Mouse (Mus musculus): ENCODE measurements around the gene Inha. TPM values are rescaled to one million over a fixed set of nuclear protein-coding genes. Genes with fewer than 3 reads are reported as not detected.
A peak's percentile ranks its signal among the peaks of the same experiment; 100 is the strongest.

Inha gene
- total RNA-seq, 1 experiment from 2014 or later: 1.2 TPM

DNA sequence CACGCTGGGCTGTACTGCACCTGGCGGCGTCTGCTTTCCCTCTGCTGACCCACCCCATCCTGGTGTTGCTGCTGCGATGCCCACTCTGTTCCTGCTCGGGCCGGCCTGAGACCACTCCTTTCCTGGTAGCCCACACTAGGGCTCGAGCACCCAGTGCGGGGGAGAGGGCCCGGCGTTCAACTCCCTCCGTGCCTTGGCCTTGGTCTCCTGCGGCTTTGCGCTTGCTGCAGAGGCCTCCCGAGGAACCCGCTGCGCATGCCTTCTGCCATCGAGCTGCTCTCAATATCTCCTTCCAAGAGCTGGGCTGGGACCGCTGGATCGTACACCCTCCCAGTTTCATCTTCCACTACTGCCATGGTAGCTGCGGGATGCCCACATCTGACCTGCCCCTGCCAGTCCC lies 2.7 kb downstream of the Inha start:
- no peak for ATAC-seq (replicated peaks in 1 of 2; ENCODE audit: insufficient read depth in 1 of 2, low FRiP score in 2 of 2, low TSS enrichment in 1 of 2, low read depth in 1 of 2, poor library complexity in 2 of 2, severe bottlenecking in 2 of 2)

DNA sequence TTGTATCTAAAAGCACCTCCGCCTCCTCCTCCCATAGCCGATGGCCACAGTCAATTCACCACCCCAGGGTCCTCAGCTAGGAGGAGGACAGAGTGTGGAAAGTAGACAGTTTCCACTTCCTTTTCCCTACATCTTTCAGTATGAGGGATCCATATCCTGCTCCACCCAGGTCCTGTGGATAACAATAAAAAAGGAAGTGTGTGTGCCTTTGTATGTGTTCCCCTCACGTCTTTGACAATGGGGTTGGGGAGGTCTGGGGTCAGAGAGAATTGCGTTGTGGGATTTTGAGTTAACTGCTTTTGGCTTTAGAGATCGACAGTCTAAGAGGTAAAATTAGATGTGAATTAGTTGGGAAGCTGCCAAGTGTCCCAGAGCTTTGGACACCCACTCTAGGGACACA lies 3.3 kb downstream of the Inha start:
- ATAC-seq (replicated peaks in 1 of 2; ENCODE audit: insufficient read depth in 1 of 2, low FRiP score in 2 of 2, low TSS enrichment in 1 of 2, low read depth in 1 of 2, poor library complexity in 2 of 2, severe bottlenecking in 2 of 2): no peak

DNA sequence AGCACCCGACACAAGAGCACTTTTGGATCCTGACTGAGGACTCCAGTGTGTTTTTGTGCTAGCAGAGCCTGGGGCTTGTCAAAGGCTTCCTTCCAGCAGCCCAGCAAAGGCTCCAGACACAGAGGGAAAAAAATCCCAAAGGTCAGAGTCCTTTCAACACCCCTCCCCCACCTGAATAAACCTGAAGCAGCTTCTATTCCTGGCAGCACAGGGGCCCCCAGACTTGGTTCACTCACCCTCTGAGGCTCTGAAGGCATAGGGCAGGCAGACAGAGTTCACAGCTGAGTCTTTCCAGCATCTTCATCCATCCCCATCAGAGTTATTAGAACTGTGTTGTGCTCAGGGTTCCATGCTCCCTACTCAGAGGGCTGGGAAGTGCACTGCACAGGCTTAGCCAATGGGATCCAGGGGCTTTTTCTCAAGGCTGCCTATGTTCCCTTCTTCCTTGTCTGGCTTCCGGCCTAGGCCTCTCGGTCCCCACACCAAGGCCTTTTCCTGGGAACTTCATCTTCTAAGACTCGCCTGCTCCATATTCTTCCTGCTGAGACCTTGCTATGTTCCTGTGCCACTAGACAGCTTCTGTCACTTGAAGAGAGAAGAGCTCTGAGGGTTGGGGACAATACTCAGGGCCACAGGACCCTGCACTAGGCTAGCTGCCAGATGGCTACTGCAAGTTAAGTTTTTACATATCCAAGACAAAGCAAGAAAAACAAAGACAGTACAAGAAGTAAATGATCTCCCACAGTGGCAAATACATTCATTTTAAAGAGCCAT lies 4.7 kb downstream of the Inha start:
- no peak for ATAC-seq (replicated peaks in 1 of 2; ENCODE audit: insufficient read depth in 1 of 2, low FRiP score in 2 of 2, low TSS enrichment in 1 of 2, low read depth in 1 of 2, poor library complexity in 2 of 2, severe bottlenecking in 2 of 2)

DNA sequence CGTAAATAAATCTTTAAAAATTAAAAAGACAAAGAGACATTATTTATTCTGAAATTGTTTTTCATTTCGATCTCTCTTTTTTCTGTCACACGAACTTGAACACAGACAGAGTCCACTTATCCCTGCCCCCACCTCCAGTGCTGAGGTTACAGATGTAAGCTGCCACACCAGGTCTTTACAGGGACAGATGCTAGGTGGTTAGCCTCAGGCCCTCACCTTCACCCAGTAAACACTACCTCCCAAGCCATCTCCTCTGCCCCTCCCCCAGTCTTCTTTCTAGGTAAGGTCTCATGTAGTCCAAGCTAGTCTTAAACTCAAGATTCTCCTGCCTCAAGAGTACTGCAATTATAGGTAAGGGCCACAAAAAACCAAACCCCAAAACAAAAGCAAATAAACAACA lies 5.7 kb downstream of the Inha start:
- ATAC-seq (replicated peaks in 1 of 2; ENCODE audit: insufficient read depth in 1 of 2, low FRiP score in 2 of 2, low TSS enrichment in 1 of 2, low read depth in 1 of 2, poor library complexity in 2 of 2, severe bottlenecking in 2 of 2): no peak

DNA sequence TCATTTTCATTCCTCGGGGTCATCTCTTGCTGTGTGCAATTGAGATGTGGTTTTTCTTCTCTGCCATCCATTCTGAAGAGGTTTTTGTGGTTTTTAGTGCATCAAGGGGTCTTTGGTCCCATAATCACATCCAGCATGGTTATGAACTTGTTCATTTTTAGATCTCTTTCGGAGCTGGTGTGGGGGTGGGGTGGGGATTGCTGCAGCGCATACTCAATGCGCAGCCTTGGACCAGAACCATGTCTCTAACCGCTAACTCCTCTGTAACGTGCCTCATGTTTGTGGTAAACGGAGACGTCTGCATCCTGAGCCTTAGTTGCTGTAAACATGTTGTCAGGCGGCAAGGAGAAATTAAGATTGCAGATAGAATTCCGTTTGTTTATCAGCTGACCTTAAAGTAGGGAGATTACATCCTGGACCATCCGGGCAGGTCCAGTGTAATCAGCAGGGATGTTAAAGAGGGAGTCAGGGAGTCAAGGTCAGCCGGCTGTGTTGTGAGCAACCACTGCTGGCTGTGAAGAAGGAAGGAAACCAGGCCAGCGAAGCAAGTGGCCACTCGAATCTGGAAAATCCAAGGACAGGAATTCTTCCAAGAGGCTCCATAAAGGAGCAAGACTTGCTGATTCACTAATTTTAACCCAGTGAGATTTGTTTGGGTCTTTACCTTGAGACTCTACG lies 10.0 kb downstream of the Inha start:
- ATAC-seq (replicated peaks in 1 of 2; ENCODE audit: insufficient read depth in 1 of 2, low FRiP score in 2 of 2, low TSS enrichment in 1 of 2, low read depth in 1 of 2, poor library complexity in 2 of 2, severe bottlenecking in 2 of 2): no peak

DNA sequence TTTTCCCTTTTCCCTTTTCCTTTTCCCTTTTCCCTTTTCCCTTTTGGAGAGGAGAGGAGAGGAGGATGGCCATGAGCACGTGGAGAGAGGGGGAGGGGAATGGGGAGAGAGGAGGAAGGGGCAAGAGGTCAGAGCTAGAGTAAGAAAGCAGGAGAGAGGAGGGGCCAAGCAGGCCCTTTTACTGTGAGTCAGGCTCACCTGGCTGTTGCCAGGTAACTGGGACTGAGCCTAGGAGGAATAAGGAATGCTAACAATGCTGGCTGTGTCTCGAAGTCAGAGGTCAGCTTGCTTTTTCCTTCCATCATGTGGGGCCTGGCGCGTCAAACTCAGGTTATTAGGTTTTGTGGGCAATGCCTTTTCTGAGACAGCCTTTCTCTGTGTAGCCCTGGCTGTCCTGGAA lies 11.1 kb downstream of the Inha start:
- ATAC-seq (replicated peaks in 1 of 2; ENCODE audit: insufficient read depth in 1 of 2, low FRiP score in 2 of 2, low TSS enrichment in 1 of 2, low read depth in 1 of 2, poor library complexity in 2 of 2, severe bottlenecking in 2 of 2): no peak

DNA sequence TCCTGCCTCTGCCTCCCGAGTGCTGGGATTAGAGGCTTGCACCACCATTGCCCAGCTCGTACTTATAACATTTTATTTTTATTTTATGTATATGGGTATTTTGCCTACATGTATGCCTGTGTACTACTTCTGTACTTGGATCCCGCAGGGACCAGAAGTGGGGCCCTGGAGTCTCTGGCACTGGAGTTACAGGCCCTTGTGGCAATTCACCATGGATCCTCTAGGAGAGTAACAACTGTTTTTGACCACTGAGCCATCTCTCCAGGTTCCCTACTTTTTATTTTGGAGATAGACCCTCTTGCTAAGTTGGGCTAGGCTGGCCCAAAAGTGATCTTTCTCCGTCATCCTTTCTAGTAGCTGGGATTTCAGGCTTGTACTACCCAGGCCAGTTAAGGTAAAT lies 11.6 kb downstream of the Inha start:
- no peak for ATAC-seq (replicated peaks in 1 of 2; ENCODE audit: insufficient read depth in 1 of 2, low FRiP score in 2 of 2, low TSS enrichment in 1 of 2, low read depth in 1 of 2, poor library complexity in 2 of 2, severe bottlenecking in 2 of 2)

DNA sequence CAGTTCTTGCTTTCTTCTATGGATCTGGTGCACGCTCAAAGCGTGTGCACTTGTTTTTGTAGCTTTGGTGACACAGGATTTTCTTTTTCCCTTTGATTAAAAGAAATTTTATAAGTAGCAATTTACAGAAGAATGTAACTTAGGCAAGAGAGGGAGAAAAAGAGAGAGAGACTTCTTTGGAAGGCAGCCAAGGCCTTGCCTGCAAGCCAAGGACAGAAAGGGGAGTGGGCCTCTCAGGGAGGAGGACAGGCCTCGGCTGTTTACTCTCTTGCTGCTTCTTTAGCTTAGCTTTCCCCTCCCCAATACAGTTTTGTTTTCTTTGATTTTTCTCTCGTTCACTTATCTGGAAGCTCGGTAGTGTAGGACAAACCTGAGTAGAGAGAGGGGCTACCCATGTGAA lies 12.7 kb downstream of the Inha start:
- ATAC-seq (replicated peaks in 1 of 2; ENCODE audit: insufficient read depth in 1 of 2, low FRiP score in 2 of 2, low TSS enrichment in 1 of 2, low read depth in 1 of 2, poor library complexity in 2 of 2, severe bottlenecking in 2 of 2): no peak

DNA sequence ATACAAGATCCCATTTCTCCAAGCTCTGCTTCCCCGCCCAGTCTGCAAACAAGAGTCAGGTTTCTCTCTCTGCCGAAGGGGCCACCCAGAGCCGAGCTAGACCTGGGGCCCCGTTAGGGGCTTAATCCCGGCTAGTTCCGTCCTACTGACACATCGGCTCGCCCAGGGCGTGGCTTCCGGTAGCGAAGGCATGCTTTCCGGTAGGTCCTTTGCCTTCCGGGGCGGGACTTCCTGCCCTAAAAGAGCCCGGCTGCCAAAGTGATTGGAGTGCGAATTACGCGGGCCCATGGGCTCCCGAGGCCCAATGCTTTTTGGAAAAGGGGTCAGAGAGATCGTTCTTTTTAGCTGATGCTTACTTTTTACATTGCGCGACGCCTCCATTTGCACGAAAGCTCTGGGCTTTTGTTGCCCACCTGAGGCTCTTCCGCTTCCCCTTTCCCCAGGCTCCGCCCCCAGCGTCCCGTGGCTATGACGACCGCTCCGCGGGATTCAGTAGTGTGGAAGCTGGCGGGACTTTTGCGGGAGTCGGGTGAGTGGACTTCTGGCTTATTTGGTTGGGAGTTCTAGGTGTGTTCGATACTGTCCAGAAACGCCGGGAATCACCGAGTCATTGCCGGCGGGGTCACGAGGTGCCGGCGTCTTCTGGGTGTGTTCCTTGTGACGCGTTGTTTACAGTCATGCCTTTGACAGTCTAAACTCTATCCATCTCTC lies 14.6 kb downstream of the Inha start, which contains the start of gene Stk11ip:
Stk11ip (plus strand) TSS at position 209 of the 711 bp plus-strand sequence.
- ATAC-seq (replicated peaks in 1 of 2; ENCODE audit: insufficient read depth in 1 of 2, low FRiP score in 2 of 2, low TSS enrichment in 1 of 2, low read depth in 1 of 2, poor library complexity in 2 of 2, severe bottlenecking in 2 of 2): peak; percentile 98 to 99

DNA sequence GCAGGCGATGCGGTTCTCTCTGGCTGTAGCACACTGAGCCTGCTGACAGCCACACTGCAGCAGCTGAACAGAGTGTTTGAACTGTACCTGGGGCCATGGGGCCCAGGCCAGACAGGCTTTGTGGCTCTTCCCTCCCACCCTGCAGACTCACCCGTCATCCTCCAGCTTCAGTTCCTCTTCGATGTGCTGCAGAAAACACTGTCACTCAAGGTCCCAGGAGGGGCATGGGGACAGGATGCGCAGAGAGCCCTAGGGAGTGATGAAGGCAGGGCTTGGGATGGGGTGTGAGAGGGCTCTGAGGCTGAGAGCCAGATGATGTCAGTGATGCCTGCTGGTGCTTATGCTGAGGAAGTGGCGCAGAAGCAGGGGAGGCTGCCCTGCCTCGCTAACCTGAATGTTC lies 17.8 kb downstream of the Inha start:
- no peak for ATAC-seq (replicated peaks in 1 of 2; ENCODE audit: insufficient read depth in 1 of 2, low FRiP score in 2 of 2, low TSS enrichment in 1 of 2, low read depth in 1 of 2, poor library complexity in 2 of 2, severe bottlenecking in 2 of 2)

DNA sequence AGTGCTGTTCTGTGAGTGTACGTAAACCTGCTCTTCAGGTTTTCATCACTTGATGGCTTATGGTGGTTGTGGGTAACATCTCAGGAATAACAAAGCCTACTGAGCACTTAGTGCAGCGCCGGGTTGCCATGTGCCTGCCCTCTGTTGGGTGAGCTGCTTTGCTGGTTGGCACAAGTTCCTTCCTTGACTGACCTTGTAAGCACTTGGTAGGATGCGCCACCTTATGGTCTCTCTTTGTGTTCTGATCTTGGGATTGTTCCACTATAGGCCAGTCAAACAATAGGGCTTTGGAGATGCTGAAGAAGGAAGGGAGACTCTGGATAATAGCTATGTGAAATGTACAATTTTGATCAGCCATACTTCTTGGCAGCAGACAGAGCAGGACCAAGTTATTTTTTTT lies 23.7 kb downstream of the Inha start:
- ATAC-seq (replicated peaks in 1 of 2; ENCODE audit: insufficient read depth in 1 of 2, low FRiP score in 2 of 2, low TSS enrichment in 1 of 2, low read depth in 1 of 2, poor library complexity in 2 of 2, severe bottlenecking in 2 of 2): no peak

DNA sequence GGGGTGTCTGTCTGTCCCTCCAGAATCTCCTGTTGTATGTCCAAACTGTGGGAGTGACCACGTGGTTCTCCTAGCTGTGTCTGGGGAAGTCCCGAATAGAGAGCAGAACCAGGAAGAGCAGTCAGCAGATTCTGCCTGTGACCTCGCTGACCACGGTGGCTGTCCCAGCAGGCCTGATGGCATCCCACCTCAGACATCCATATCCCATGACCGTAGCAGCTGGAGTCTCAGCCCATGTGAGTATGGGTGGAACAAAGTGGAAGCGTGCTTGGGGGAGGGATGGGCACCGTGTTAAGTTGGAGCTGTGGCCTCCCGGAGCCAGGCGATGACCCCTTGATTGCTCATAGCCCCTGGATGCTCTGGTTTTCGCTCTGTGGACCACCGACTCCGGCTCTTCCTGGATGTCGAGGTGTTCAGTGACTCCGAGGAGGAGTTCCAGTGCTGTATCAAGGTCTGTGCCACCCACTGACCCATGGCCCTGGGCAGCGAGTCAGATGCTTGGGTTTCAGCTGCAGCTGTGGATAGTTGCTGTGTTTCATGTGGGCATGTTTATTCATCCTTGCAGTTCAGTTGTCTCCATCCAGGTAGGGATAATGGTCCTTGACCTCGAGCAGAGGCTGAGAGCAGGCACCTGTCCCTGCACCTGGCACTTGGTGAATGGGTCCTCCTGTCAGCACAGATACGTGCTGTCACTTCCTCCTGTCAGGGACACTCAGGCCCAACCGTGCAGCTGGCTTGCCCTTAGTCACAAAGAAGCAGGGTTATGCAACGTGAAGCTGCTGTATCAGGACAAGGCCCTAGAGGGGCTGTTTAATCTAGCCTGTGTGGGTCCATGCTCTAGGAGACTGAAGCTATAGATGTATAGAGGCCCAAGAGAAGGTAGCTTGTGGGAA lies 25.6 kb downstream of the Inha start:
- no peak for ATAC-seq (replicated peaks in 1 of 2; ENCODE audit: insufficient read depth in 1 of 2, low FRiP score in 2 of 2, low TSS enrichment in 1 of 2, low read depth in 1 of 2, poor library complexity in 2 of 2, severe bottlenecking in 2 of 2)

DNA sequence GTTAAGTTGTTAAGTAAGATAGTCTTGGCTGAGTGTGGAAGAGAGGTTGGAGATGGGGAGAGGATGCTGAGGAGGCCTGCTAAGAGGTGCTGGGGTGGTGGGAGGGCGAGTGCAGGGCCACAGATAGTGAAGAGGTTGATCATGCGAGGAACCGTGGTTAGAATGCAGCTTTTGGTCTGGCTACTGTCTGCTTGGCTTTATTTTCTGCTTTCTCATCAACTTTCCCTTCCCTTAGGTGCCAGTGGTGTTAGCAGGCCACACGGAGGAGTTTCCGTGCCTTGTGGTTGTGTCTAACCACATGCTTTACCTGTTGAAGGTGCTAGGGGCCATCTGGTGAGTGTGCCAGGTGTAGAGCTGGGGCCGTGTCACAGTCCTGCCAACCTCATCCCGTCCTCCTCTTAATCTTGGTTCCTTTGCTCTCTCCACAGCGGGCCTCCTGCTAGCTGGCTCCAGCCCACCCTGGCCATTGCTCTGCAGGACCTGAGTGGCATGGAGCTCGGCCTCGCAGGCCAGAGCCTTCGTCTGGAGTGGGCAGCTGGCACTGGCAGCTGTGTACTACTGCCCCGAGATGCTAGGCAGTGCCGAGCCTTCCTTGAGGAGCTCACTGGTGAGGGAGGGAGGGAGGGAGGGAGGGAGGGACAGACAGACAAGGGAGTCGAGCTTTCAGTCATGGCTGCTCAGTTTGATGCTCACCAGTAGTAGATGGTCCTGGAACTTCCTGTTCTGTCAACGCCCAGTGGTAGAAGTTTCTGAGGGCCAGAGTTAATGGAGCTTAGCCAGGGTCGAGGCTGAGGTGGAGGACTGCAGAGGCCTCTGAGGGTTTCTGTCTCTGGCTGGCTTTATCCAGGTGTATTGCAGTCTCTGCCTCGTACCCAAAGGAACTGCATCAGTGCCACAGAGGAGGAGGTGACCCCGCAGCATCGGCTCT lies 26.7 kb downstream of the Inha start:
- ATAC-seq (replicated peaks in 1 of 2; ENCODE audit: insufficient read depth in 1 of 2, low FRiP score in 2 of 2, low TSS enrichment in 1 of 2, low read depth in 1 of 2, poor library complexity in 2 of 2, severe bottlenecking in 2 of 2): no peak

DNA sequence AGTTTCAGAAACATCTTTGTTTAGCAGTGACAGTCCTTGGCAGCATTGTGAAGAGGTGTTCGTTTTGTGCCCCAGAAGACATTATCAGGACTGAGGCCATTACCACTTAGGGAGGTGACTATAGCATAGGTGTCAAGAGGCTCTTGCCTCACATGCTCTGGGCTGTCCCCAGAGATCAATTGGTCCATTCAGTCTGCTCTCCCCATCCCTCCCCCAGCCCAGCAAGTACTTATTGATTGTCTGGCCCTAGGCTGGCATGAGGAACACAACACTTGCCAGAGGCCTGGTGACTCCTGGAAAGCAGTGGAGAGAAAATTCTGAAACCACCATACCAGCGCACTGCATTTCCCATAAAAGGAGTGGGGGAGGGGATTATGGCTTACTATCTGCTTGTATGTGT lies 30.7 kb downstream of the Inha start:
- ATAC-seq (replicated peaks in 1 of 2; ENCODE audit: insufficient read depth in 1 of 2, low FRiP score in 2 of 2, low TSS enrichment in 1 of 2, low read depth in 1 of 2, poor library complexity in 2 of 2, severe bottlenecking in 2 of 2): no peak

DNA sequence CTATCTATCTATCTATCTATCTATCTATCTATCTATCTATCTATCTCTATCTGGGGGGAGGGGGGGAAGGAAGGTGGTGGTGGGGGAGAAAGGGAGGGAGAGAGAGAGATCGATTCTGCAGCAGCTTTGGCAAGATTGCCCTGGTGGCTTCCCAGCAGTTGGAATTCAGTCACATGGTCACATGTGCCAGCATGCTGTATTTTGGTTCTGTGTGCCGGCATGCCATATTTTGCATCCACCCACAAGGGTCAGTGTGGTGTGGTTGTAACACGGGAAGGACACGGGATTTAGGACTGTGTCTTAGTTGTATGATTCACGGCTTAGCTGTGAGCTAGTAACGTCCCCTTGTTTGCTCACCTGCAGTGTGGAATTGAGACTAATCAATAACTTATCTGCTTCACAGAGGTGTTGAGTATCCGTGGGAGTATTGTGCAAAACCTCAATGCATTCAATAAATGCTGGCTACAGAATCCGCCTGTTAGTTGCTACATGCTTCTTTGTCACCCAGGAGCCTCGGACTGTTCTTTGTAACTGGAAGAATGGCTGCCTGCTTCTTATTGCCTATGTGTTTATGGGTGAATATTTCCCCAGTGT lies 31.8 kb downstream of the Inha start:
- no peak for ATAC-seq (replicated peaks in 1 of 2; ENCODE audit: insufficient read depth in 1 of 2, low FRiP score in 2 of 2, low TSS enrichment in 1 of 2, low read depth in 1 of 2, poor library complexity in 2 of 2, severe bottlenecking in 2 of 2)

DNA sequence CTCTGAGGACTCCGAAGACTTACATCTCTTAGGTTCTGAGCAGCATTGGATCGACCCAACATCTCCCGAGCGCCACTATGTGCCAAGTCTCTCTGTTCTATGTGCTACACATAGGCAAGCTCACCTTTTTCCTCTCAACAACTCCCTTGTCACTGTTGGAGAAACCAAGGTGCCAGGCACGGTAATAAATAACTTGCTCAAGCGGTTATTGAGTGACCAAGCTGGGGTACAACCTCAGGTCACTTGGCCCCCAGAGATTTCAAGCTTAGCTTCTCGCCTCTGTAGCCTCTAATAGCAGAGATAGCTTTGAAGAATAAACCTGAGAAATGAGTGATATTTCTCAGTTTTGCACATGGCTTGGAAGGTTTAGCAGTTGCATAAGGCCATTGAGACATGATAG lies 34.6 kb downstream of the Inha start:
- ATAC-seq (replicated peaks in 1 of 2; ENCODE audit: insufficient read depth in 1 of 2, low FRiP score in 2 of 2, low TSS enrichment in 1 of 2, low read depth in 1 of 2, poor library complexity in 2 of 2, severe bottlenecking in 2 of 2): no peak

Data from hematopoietic stem cell, adult 5-6 weeks (primary cell).